Mouse (Mus musculus): ENCODE results near the gene Hic2. TPM values are rescaled to one million over a fixed set of nuclear protein-coding genes. Genes with fewer than 3 reads are reported as not detected.
A peak's percentile ranks its signal among the peaks of the same experiment; 100 is the strongest.

The Hic2 gene
- polyA plus RNA-seq, 1 experiment = 1.8 TPM

- TF ChIP-seq POLR2A (IDR thresholded peaks at IDR 0.05; ENCODE audit: low read depth, low read length) (no peak), CTCF (IDR thresholded peaks at IDR 0.05; ENCODE audit: extremely low read depth, insufficient read length, insufficient replicate concordance, low read depth, low read length) (no peak)
- WGBS = 79% methylated on average over 1 of the region's 1 CpGs
Observed at GRCm38 (mm10) chr16:17261341-17261740, 28.0 kb downstream of the Hic2 start.

GRCm38 (mm10) chr16:17266113-17266512, 32.7 kb downstream of the Hic2 start:
- H3K27ac ChIP-seq (ENCODE audit: insufficient read depth, low read depth, low read length) = no peak overlapping the region
- H3K27me3 ChIP-seq (ENCODE audit: control insufficient read depth, insufficient read depth, low read length) = no peaks in the 10 kb centered on the region
- H3K4me3 ChIP-seq (ENCODE audit: low read depth, low read length) = no peak overlapping the region
- WGBS = 84% methylated on average over 3 of the region's 3 CpGs
- no peaks in the 10 kb centered on the region for H3K36me3 ChIP-seq (ENCODE audit: control insufficient read depth, insufficient read depth, low read length)
- no peak for TF ChIP-seq CTCF (IDR thresholded peaks at IDR 0.05; ENCODE audit: extremely low read depth, insufficient read length, insufficient replicate concordance, low read depth, low read length)
- no peaks in the 10 kb centered on the region for H3K4me1 ChIP-seq (ENCODE audit: control insufficient read depth, insufficient read depth, insufficient read length, low read length)

More at GRCm38 (mm10) chr16:17261341-17261740, 28.0 kb downstream of the Hic2 start:
- no peaks in the 10 kb centered on the region for H3K27me3 ChIP-seq (ENCODE audit: control insufficient read depth, insufficient read depth, low read length)
- no peak overlapping the region for H3K27ac ChIP-seq (ENCODE audit: insufficient read depth, low read depth, low read length)
- H3K36me3 ChIP-seq (ENCODE audit: control insufficient read depth, insufficient read depth, low read length) = peaks cover 14% of the 10 kb centered on the region
- H3K4me1 ChIP-seq (ENCODE audit: control insufficient read depth, insufficient read depth, insufficient read length, low read length) = no peaks in the 10 kb centered on the region
- H3K4me3 ChIP-seq (ENCODE audit: low read depth, low read length) = no peak overlapping the region

DNA sequence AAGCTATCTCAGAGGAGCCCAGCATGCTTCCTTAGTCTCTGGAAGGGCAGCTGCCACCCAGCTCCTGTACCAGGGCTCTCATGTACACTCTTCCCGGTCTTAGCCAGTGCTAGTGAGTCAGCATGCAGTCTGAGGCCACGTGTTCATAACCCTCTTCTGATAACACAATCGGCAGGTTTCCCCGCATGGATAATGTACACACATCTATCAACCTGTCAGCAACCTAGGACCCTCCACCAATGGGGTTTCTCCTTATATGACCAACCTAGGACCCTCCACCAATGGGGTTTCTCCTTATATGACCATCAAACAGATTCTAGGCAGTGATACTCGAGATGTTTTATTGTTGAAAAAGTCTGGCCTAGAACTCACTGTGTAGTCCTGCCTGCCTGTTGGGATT, 34.6 kb downstream of the Hic2 start:
- H3K36me3 ChIP-seq (ENCODE audit: control insufficient read depth, insufficient read depth, low read length) = no peaks in the 10 kb centered on the region
- no peak overlapping the region for H3K4me3 ChIP-seq (ENCODE audit: low read depth, low read length)
- WGBS = 42% methylated on average over 5 of the region's 5 CpGs
- H3K27me3 ChIP-seq (ENCODE audit: control insufficient read depth, insufficient read depth, low read length) = no peaks in the 10 kb centered on the region
- no peaks in the 10 kb centered on the region for H3K4me1 ChIP-seq (ENCODE audit: control insufficient read depth, insufficient read depth, insufficient read length, low read length)
- TF ChIP-seq POLR2A (IDR thresholded peaks at IDR 0.05; ENCODE audit: low read depth, low read length) (no peak), CTCF (IDR thresholded peaks at IDR 0.05; ENCODE audit: extremely low read depth, insufficient read length, insufficient replicate concordance, low read depth, low read length) (no peak)
- no peak overlapping the region for H3K27ac ChIP-seq (ENCODE audit: insufficient read depth, low read depth, low read length)

- TF ChIP-seq CTCF (IDR thresholded peaks at IDR 0.05; ENCODE audit: extremely low read depth, insufficient read length, insufficient replicate concordance, low read depth, low read length) (no peak), POLR2A (IDR thresholded peaks at IDR 0.05; ENCODE audit: low read depth, low read length) (no peak)
- H3K36me3 ChIP-seq (ENCODE audit: control insufficient read depth, insufficient read depth, low read length) = no peaks in the 10 kb centered on the region
- no peaks in the 10 kb centered on the region for H3K27me3 ChIP-seq (ENCODE audit: control insufficient read depth, insufficient read depth, low read length)
- no peaks in the 10 kb centered on the region for H3K4me1 ChIP-seq (ENCODE audit: control insufficient read depth, insufficient read depth, insufficient read length, low read length)
- H3K27ac ChIP-seq (ENCODE audit: insufficient read depth, low read depth, low read length) = no peak overlapping the region
- H3K4me3 ChIP-seq (ENCODE audit: low read depth, low read length) = no peak overlapping the region
- WGBS = 87% methylated on average over 5 of the region's 5 CpGs
Observed at GRCm38 (mm10) chr16:17269872-17270271, 36.5 kb downstream of the Hic2 start.

DNA sequence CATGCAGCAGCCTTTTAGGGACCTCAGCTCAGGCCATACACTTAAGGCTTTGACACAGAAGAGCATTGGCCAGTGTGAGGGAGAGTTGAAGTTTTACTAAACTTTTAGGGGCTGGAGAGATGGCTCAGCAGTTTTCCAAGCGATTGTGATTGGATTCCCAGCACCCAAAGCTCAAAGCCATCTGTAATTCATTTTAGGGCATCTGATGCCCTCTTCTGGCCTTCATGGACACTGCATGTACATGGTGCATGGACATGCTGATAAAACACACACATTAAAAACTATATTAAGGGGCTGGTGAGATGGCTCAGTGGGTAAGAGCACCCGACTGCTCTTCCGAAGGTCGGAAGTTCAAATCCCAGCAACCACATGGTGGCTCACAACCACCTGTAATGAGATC, 37.8 kb downstream of the Hic2 start:
- no peak for TF ChIP-seq CTCF (IDR thresholded peaks at IDR 0.05; ENCODE audit: extremely low read depth, insufficient read length, insufficient replicate concordance, low read depth, low read length)
- TF ChIP-seq POLR2A (IDR thresholded peaks at IDR 0.05; ENCODE audit: low read depth, low read length) = no peak
- Histone ChIP-seq H3K4me1 (ENCODE audit: control insufficient read depth, insufficient read depth, insufficient read length, low read length) (no peaks in the 10 kb centered on the region), H3K36me3 (ENCODE audit: control insufficient read depth, insufficient read depth, low read length) (no peaks in the 10 kb centered on the region), H3K4me3 (ENCODE audit: low read depth, low read length) (no peak overlapping the region), H3K27ac (ENCODE audit: insufficient read depth, low read depth, low read length) (no peak overlapping the region), H3K27me3 (ENCODE audit: control insufficient read depth, insufficient read depth, low read length) (no peaks in the 10 kb centered on the region)
- WGBS = 84% methylated on average over 4 of the region's 4 CpGs

GRCm38 (mm10) chr16:17271856-17272255, 38.5 kb downstream of the Hic2 start:
- no peaks in the 10 kb centered on the region for H3K36me3 ChIP-seq (ENCODE audit: control insufficient read depth, insufficient read depth, low read length)
- TF ChIP-seq POLR2A (IDR thresholded peaks at IDR 0.05; ENCODE audit: low read depth, low read length) (no peak), CTCF (IDR thresholded peaks at IDR 0.05; ENCODE audit: extremely low read depth, insufficient read length, insufficient replicate concordance, low read depth, low read length) (no peak)
- H3K4me1 ChIP-seq (ENCODE audit: control insufficient read depth, insufficient read depth, insufficient read length, low read length) = no peaks in the 10 kb centered on the region; the same call in 1 of the 2 replicates
- WGBS = 76% methylated on average over 6 of the region's 6 CpGs
- H3K4me3 ChIP-seq (ENCODE audit: low read depth, low read length) = no peak overlapping the region
- H3K27ac ChIP-seq (ENCODE audit: insufficient read depth, low read depth, low read length) = no peak overlapping the region
- no peaks in the 10 kb centered on the region for H3K27me3 ChIP-seq (ENCODE audit: control insufficient read depth, insufficient read depth, low read length)

DNA sequence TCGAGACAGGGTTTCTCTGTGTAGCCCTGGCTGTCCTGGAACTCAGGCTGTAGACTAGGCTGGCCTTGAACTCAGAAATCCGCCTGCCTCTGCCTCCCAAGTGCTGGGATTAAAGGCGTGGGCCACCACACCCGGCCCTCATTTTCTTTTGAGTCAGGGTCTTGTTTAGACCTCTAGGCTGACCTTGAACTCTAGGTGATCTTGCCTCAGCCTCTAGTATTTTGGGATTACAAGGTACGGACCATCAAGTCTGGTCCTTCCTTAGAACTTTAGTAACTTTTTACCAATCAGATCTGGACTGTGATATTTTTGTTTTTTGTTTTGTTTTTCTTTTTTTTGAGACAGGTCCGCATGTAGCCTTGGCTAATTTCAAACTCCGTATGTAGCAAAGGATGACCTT, 42.3 kb downstream of the Hic2 start, which contains the start of gene Tmem191c:
Gene Tmem191c (plus strand): TSS at position 357 of the 400 bp plus-strand sequence.
- Histone ChIP-seq H3K27ac (ENCODE audit: insufficient read depth, low read depth, low read length) (no peak within 1 kb of the TSS), H3K36me3 (ENCODE audit: control insufficient read depth, insufficient read depth, low read length) (0 out of 2 replicates have a peak, but pooled peaks cover 3% of the 10 kb centered on the region)
- 61% methylated on average over 7 of the region's 7 CpGs for WGBS

More for the DNA sequence above, 42.3 kb downstream of the Hic2 start, which contains the start of gene Tmem191c:
- Histone ChIP-seq H3K27me3 (ENCODE audit: control insufficient read depth, insufficient read depth, low read length) (peaks cover 5% of the 10 kb centered on the region), H3K4me1 (ENCODE audit: control insufficient read depth, insufficient read depth, insufficient read length, low read length) (peaks cover 10% of the 10 kb centered on the region), H3K4me3 (ENCODE audit: low read depth, low read length) (peak within 1 kb of the TSS; percentile 72)
- TF ChIP-seq POLR2A (IDR thresholded peaks at IDR 0.05; ENCODE audit: low read depth, low read length) (no peak), CTCF (IDR thresholded peaks at IDR 0.05; ENCODE audit: extremely low read depth, insufficient read length, insufficient replicate concordance, low read depth, low read length) (no peak)
